Mouse (Mus musculus): ENCODE measurements at regions not wholly inside any gene's neighbourhood (a gene's known extent, or its start where the extent isn't known, plus 50 kb on each side); places are given as distances from the start of the nearest gene placed in this dataset.

DNA sequence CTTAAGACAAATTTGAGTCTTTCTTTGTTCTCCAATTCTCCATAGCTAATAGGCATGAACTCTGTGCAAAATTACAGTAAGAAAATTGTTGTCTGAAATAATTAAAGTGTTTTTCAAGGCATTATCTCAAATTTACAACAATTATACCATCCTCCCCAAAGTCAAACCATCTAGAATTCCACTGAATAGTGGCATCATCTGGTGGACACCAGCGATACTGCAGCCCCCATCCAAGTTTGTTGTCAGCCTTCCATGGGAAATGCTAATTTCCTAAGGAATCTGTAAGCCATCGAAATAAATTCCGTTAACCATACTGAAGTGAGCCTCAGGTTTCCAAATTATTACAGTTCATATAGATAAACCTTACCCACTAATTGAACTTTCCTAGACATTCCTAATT lies 110.7 kb upstream of the Nebl start:
- peaks cover 17% of the 10 kb centered on the region for H3K4me1 ChIP-seq (ENCODE audit: control insufficient read depth, insufficient read depth, low read length)
- H3K4me3 ChIP-seq (ENCODE audit: low read depth, low read length), result no peak overlapping the region
- no peaks in the 10 kb centered on the region for H3K9me3 ChIP-seq (replicated peaks; ENCODE audit: control insufficient read depth, low read length, poor library complexity, severe bottlenecking)
- H3K4me2 ChIP-seq (ENCODE audit: low read length), result no peak overlapping the region
- no peaks in the 10 kb centered on the region for H3K27me3 ChIP-seq (ENCODE audit: control insufficient read depth, insufficient read depth, low read depth, low read length)
- no peak overlapping the region for H3K9ac ChIP-seq (ENCODE audit: low read depth, low read length)
- 36% methylated on average over 3 of the region's 3 CpGs for WGBS
- no peaks in the 10 kb centered on the region for H3K36me3 ChIP-seq (ENCODE audit: control insufficient read depth, insufficient read depth, low read length)
- ATAC-seq, result no peak
- no peak overlapping the region for H3K27ac ChIP-seq (ENCODE audit: low read length)

DNA sequence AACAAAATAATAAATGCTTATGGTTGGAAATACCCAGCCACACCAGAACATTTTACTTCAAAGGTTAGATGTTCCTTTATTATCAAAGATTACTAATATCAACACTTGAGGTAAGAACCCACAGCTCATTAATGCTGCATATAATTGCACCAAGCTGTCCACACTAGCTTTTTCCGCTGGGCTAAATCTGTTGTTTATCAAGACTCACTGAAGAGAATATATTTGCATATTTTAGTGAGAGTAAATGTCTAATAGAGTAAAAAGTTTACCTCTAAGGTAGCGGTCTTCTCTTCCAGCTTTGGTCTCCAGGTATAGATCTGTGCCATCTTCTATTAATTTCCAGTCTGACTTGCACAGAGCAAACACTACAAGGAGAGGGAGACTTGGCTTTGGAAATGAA lies 110.3 kb upstream of the Nebl start:
- Histone ChIP-seq H3K27me3 (ENCODE audit: control insufficient read depth, insufficient read depth, low read depth, low read length) (0 out of 2 replicates have a peak, but pooled peaks cover 2% of the 10 kb centered on the region), H3K4me1 (ENCODE audit: control insufficient read depth, insufficient read depth, low read length) (peaks cover 17% of the 10 kb centered on the region), H3K27ac (ENCODE audit: low read length) (no peak overlapping the region), H3K9ac (ENCODE audit: low read depth, low read length) (no peak overlapping the region), H3K36me3 (ENCODE audit: control insufficient read depth, insufficient read depth, low read length) (no peaks in the 10 kb centered on the region), H3K9me3 (replicated peaks; ENCODE audit: control insufficient read depth, low read length, poor library complexity, severe bottlenecking) (no peaks in the 10 kb centered on the region), H3K4me3 (ENCODE audit: low read depth, low read length) (no peak overlapping the region), H3K4me2 (ENCODE audit: low read length) (no peak overlapping the region)
- WGBS, result 58% methylated on average over 2 of the region's 2 CpGs
- no peak for ATAC-seq

GRCm38 (mm10) chr2:17840941-17841498 lies 109.8 kb upstream of the Nebl start:
- 71% methylated on average over 4 of the region's 4 CpGs for WGBS
- ATAC-seq, result no peak
- Histone ChIP-seq H3K4me1 (ENCODE audit: control insufficient read depth, insufficient read depth, low read length) (peaks cover 17% of the 10 kb centered on the region), H3K9me3 (replicated peaks; ENCODE audit: control insufficient read depth, low read length, poor library complexity, severe bottlenecking) (no peaks in the 10 kb centered on the region), H3K27ac (ENCODE audit: low read length) (no peak overlapping the region), H3K36me3 (ENCODE audit: control insufficient read depth, insufficient read depth, low read length) (no peaks in the 10 kb centered on the region), H3K4me3 (ENCODE audit: low read depth, low read length) (no peak overlapping the region), H3K9ac (ENCODE audit: low read depth, low read length) (no peak overlapping the region), H3K27me3 (ENCODE audit: control insufficient read depth, insufficient read depth, low read depth, low read length) (0 out of 2 replicates have a peak, but pooled peaks cover 2% of the 10 kb centered on the region), H3K4me2 (ENCODE audit: low read length) (no peak overlapping the region)

DNA sequence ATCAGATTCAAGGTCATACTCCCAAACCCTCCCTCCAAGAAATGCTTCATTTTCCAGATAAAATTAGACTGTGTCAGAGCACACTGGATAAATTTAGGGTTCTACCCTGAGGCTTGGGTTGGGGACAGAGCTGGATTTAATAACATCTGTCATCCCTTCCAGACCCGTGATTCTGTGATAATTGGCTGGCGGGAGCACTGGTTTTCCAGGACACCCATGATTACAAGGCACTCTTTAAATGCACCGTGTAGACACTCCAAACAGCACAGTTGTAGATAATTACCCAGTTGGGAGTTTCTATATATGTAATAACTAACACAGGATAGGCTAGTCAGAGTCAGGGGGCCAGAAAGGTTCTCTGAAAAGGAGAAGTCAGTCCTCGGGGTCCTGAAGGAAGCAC lies 108.4 kb upstream of the Nebl start:
- peak overlapping the region; percentile 47 for H3K4me2 ChIP-seq (ENCODE audit: low read length)
- WGBS, result 49% methylated on average over 4 of the region's 4 CpGs
- no peak; the same call in 1 of the 2 replicates for ATAC-seq
- H3K4me1 ChIP-seq (ENCODE audit: control insufficient read depth, insufficient read depth, low read length), result peaks cover 17% of the 10 kb centered on the region
- no peaks in the 10 kb centered on the region for H3K36me3 ChIP-seq (ENCODE audit: control insufficient read depth, insufficient read depth, low read length)
- 0 out of 2 replicates have a peak, but pooled peaks cover 2% of the 10 kb centered on the region for H3K27me3 ChIP-seq (ENCODE audit: control insufficient read depth, insufficient read depth, low read depth, low read length)
- no peak overlapping the region for H3K9ac ChIP-seq (ENCODE audit: low read depth, low read length)
- no peak overlapping the region for H3K27ac ChIP-seq (ENCODE audit: low read length)
- no peak overlapping the region for H3K4me3 ChIP-seq (ENCODE audit: low read depth, low read length)
- no peaks in the 10 kb centered on the region for H3K9me3 ChIP-seq (replicated peaks; ENCODE audit: control insufficient read depth, low read length, poor library complexity, severe bottlenecking)

DNA sequence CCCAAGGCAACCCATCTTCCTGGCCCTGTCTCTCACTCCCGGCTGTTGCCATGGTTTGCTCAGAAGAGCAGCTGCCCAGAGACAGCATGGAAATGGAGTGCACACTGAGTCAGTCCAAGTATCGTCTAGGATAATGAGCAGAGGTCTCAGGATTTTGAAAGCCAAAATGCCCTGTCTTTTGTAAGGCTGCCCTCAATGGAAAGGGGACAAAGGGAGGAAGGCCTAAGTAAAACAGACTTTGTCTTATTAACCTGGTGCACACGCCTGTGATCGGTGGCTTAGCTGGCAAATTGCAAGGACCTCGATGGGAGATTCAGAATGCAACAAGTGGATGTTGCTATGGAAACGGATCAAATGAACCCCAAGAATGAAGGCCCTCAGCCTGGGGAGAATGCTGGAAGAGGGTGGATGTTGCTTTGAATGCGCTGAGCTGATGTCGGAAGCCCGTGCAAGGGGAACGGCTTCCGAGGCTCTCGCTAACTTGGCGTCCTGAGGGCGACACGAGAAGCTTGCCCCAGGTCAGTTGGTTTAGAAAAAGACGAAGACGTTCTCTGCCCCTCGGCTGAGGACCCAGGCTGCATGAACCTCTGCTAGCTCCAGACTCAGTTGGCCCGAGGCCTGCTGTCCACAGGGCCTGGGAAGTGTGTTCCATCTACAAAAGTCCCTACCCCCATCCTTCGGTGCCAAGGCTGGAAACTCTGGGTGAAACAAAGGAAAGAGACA lies 107.8 kb upstream of the Nebl start:
- H3K9me3 ChIP-seq (replicated peaks; ENCODE audit: control insufficient read depth, low read length, poor library complexity, severe bottlenecking), result no peaks in the 10 kb centered on the region
- H3K4me2 ChIP-seq (ENCODE audit: low read length), result peak overlapping the region; percentile 47
- 0 out of 2 replicates have a peak, but pooled peaks cover 2% of the 10 kb centered on the region for H3K27me3 ChIP-seq (ENCODE audit: control insufficient read depth, insufficient read depth, low read depth, low read length)
- peak; percentile 72 for ATAC-seq
- no peak overlapping the region for H3K4me3 ChIP-seq (ENCODE audit: low read depth, low read length)
- WGBS, result 14% methylated on average over 20 of the region's 20 CpGs
- peak overlapping the region; percentile 28; the same call in 1 of the 2 replicates for H3K27ac ChIP-seq (ENCODE audit: low read length)
- 0 out of 2 replicates have a peak overlapping the region, but pooled peaks have one; percentile 14 for H3K9ac ChIP-seq (ENCODE audit: low read depth, low read length)
- H3K36me3 ChIP-seq (ENCODE audit: control insufficient read depth, insufficient read depth, low read length), result no peaks in the 10 kb centered on the region
- H3K4me1 ChIP-seq (ENCODE audit: control insufficient read depth, insufficient read depth, low read length), result peaks cover 17% of the 10 kb centered on the region

- Histone ChIP-seq H3K4me2 (ENCODE audit: low read length) (peak overlapping the region; percentile 47), H3K4me3 (ENCODE audit: low read depth, low read length) (no peak overlapping the region), H3K4me1 (ENCODE audit: control insufficient read depth, insufficient read depth, low read length) (peaks cover 17% of the 10 kb centered on the region), H3K9ac (ENCODE audit: low read depth, low read length) (0 out of 2 replicates have a peak overlapping the region, but pooled peaks have one; percentile 1), H3K27me3 (ENCODE audit: control insufficient read depth, insufficient read depth, low read depth, low read length) (0 out of 2 replicates have a peak, but pooled peaks cover 2% of the 10 kb centered on the region), H3K36me3 (ENCODE audit: control insufficient read depth, insufficient read depth, low read length) (no peaks in the 10 kb centered on the region), H3K27ac (ENCODE audit: low read length) (no peak overlapping the region; the same call in 1 of the 2 replicates), H3K9me3 (replicated peaks; ENCODE audit: control insufficient read depth, low read length, poor library complexity, severe bottlenecking) (no peaks in the 10 kb centered on the region)
- ATAC-seq, result no peak; the same call in 1 of the 2 replicates
- WGBS, result 20% methylated on average over 7 of the region's 7 CpGs
These were observed 107.1 kb upstream of the Nebl start for GRCm38 (mm10) chr2:17838381-17838680.

- Histone ChIP-seq H3K4me1 (ENCODE audit: control insufficient read depth, insufficient read depth, low read length) (peaks cover 17% of the 10 kb centered on the region), H3K9me3 (replicated peaks; ENCODE audit: control insufficient read depth, low read length, poor library complexity, severe bottlenecking) (no peaks in the 10 kb centered on the region), H3K9ac (ENCODE audit: low read depth, low read length) (0 out of 2 replicates have a peak overlapping the region, but pooled peaks have one; percentile 1), H3K4me2 (ENCODE audit: low read length) (peak overlapping the region; percentile 47), H3K36me3 (ENCODE audit: control insufficient read depth, insufficient read depth, low read length) (no peaks in the 10 kb centered on the region), H3K4me3 (ENCODE audit: low read depth, low read length) (no peak overlapping the region), H3K27me3 (ENCODE audit: control insufficient read depth, insufficient read depth, low read depth, low read length) (0 out of 2 replicates have a peak, but pooled peaks cover 2% of the 10 kb centered on the region), H3K27ac (ENCODE audit: low read length) (no peak overlapping the region; the same call in 1 of the 2 replicates)
- WGBS, result 28% methylated on average over 14 of the region's 14 CpGs
- peak; percentile 66 for ATAC-seq
These were observed 106.5 kb upstream of the Nebl start for GRCm38 (mm10) chr2:17837541-17838380.

GRCm38 (mm10) chr2:17832726-17833125 lies 101.5 kb upstream of the Nebl start:
- Histone ChIP-seq H3K27ac (ENCODE audit: low read length) (no peak overlapping the region), H3K27me3 (ENCODE audit: control insufficient read depth, insufficient read depth, low read depth, low read length) (0 out of 2 replicates have a peak, but pooled peaks cover 2% of the 10 kb centered on the region), H3K4me1 (ENCODE audit: control insufficient read depth, insufficient read depth, low read length) (no peaks in the 10 kb centered on the region; the same call in 1 of the 2 replicates), H3K36me3 (ENCODE audit: control insufficient read depth, insufficient read depth, low read length) (no peaks in the 10 kb centered on the region), H3K9ac (ENCODE audit: low read depth, low read length) (no peak overlapping the region), H3K9me3 (replicated peaks; ENCODE audit: control insufficient read depth, low read length, poor library complexity, severe bottlenecking) (no peaks in the 10 kb centered on the region), H3K4me3 (ENCODE audit: low read depth, low read length) (no peak overlapping the region), H3K4me2 (ENCODE audit: low read length) (no peak overlapping the region)
- WGBS, result 79% methylated on average over 3 of the region's 3 CpGs
- ATAC-seq, result no peak

Measured in midbrain, embryonic 16.5 days (tissue).